Mouse (Mus musculus) heart, adult 8-10 months (tissue): ENCODE measurements around the gene Nkd1. TPM values are rescaled to one million over a fixed set of nuclear protein-coding genes. Genes with fewer than 3 reads are reported as not detected.

ENCODE experiments used
- total RNA-seq, 4 experiments: library from RNA; stranded (reverse); gene quantifications; 2 replicates each; pipeline ENCODE4 v1.2.4; 2022

Nkd1 gene
- total RNA-seq, 4 experiments from 2014 or later, result 1.8 to 2.3 (median 2.0) TPM

Other genes with a start within 250 kb of the Nkd1 start
- 1 to 10 TPM; 3.1 to 5.0 (median 4.2) TPM for gene Adcy7, start 249.0 kb upstream of the Nkd1 start, total RNA-seq
- gene Brd7, start 159.2 kb upstream of the Nkd1 start, total RNA-seq, result 10 to 100 TPM; 74.5 to 90.1 (median 75.6) TPM
- gene Snx20, start 114.8 kb downstream of the Nkd1 start, total RNA-seq, result 1 to 10 TPM in 1 of 4 experiments, under 1 TPM in 3; 0.63 to 1.6 (median 0.77) TPM
- 1 to 10 TPM in 1 of 4 experiments, under 1 TPM in 3; 0.56 to 1.3 (median 0.68) TPM for gene Nod2, start 126.0 kb downstream of the Nkd1 start, total RNA-seq
- 10 to 100 TPM; 26.3 to 31.2 (median 30.0) TPM for gene Cyld, start 175.7 kb downstream of the Nkd1 start, total RNA-seq